Mouse (Mus musculus) erythroid progenitor cell, adult 5-6 weeks (primary cell): ENCODE data around the gene Btbd35f5. TPM values are rescaled to one million over a fixed set of nuclear protein-coding genes. Genes with fewer than 3 reads are reported as not detected.
"Not testable (repeated sequence)": the region's sequence is repeated elsewhere in the genome, so short reads cannot be mapped to it uniquely, and the experiment has no call there.

Experiments
- ATAC-seq: replicated peaks from 2 replicates; pipeline ENCODE4 v1.8.0; 2016; ENCODE audit warnings: moderate number of reproducible peaks, mild to moderate bottlenecking, moderate TSS enrichment, inconsistent platforms; ENCODE audit not compliant: poor library complexity, low FRiP score, severe bottlenecking
- total RNA-seq, 2 experiments: library from RNA; stranded (forward) in 1 of 2; stranded (reverse) in 1 of 2; fragments of 150-400 nt in 1 of 2; fragments of 186-747, 209-891 nt in 1 of 2; gene quantifications; 2 replicates each; pipeline versions ENCODE4 v1.2.3 to v1.2.4; 2015 to 2017; ENCODE audit warnings: low replicate concordance in 2 of 2

Gene Btbd35f5
- total RNA-seq (2015; ENCODE audit: low replicate concordance) (not detected in 2 replicates), total RNA-seq (2017; ENCODE audit: low replicate concordance) (not detected in 2 replicates)

DNA sequence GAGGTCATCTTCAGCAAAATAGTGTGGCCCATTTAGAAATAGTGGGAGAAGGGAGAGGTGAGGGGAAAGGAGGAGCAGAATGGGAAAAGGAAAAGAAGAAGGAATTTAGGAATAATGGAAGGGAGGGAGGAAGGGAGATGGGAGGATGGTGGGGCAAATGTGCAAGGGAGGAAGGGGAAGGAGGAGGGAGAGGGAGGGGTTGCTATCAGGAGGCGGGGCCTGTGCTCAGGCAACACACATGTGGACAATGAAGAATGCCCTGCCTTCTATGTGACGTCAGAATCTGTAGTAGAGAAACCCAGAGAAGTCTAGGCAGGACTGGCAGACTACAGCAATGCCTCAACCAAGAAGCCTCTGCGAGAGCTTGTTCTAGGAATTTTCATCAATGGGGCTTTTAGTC lies at the start of gene Btbd35f5:
TSS of gene Btbd35f5 (plus strand) at position 301 of the 400 bp plus-strand sequence.
- ATAC-seq = not testable (repeated sequence)

GRCm38 (mm10) chrX:32941468-32941867 lies 32.2 kb upstream of the Btbd35f5 start, which contains the start of gene Gm21789:
Gene Gm21789, plus strand, starts transcription at chrX:32941768.
- not testable (repeated sequence) for ATAC-seq

Other genes starting within 250 kb of the Btbd35f5 start
- gene Btbd35f21, start 247.8 kb upstream of the Btbd35f5 start, total RNA-seq (2015; ENCODE audit: low replicate concordance) = not detected in 2 replicates
- not detected in 2 replicates for gene Btbd35f21, start 247.8 kb upstream of the Btbd35f5 start, total RNA-seq (2017; ENCODE audit: low replicate concordance)
- gene Btbd35f30, start 79.3 kb upstream of the Btbd35f5 start, total RNA-seq (2015; ENCODE audit: low replicate concordance) = not detected in 2 replicates
- not detected in 2 replicates for gene Btbd35f30, start 79.3 kb upstream of the Btbd35f5 start, total RNA-seq (2017; ENCODE audit: low replicate concordance)
- not detected in 2 replicates for gene Gm21789, start 32.1 kb upstream of the Btbd35f5 start, total RNA-seq (2015; ENCODE audit: low replicate concordance)
- not detected in 2 replicates for gene Gm21789, start 32.1 kb upstream of the Btbd35f5 start, total RNA-seq (2017; ENCODE audit: low replicate concordance)